Mouse (Mus musculus) heart, postnatal 36 days (tissue): ENCODE measurements around the gene Tax1bp3. TPM values are rescaled to one million over a fixed set of nuclear protein-coding genes. Genes with fewer than 3 reads are reported as not detected.

Experiments
- DNase-seq, 2 experiments: peaks; one replicate each; pipeline ENCODE4 v3.0.0; 2021 to 2022
- intact Hi-C: fragments of 180-260 bp; cut with DNase I; formaldehyde crosslinking; loops from one replicate; pipeline ENCODE4 v1.15.1; 2025
- total RNA-seq, 2 experiments: library from RNA; stranded (reverse); gene quantifications; 2 replicates each; pipeline ENCODE4 v1.2.3; 2021

Tax1bp3 gene
- total RNA-seq, 2 experiments from 2014 or later: 47.1 to 48.1 TPM

- intact Hi-C loops: no loop called here
- DNase-seq: no peak
Observed at GRCm38 (mm10) chr11:73220651-73221050, 43.8 kb downstream of the Tax1bp3 start.

GRCm38 (mm10) chr11:73222846-73223245, 46.0 kb downstream of the Tax1bp3 start:
- DNase-seq: no peak
- intact Hi-C loops: no loop called here

GRCm38 (mm10) chr11:73223966-73224365, 47.1 kb downstream of the Tax1bp3 start:
- DNase-seq: peak in 1 of 2 experiments; percentile 34
- intact Hi-C loops: no loop called here

GRCm38 (mm10) chr11:73225856-73226255, 49.0 kb downstream of the Tax1bp3 start:
- intact Hi-C loops: no loop called here
- no peak for DNase-seq

GRCm38 (mm10) chr11:73228881-73229280, 52.0 kb downstream of the Tax1bp3 start:
- DNase-seq: no peak
- intact Hi-C loops: no loop called here

GRCm38 (mm10) chr11:73230081-73230480, 53.2 kb downstream of the Tax1bp3 start:
- intact Hi-C loops: no loop called here
- no peak for DNase-seq

- intact Hi-C loops: no loop called here
- DNase-seq: no peak
Observed at GRCm38 (mm10) chr11:73232513-73232912, 55.6 kb downstream of the Tax1bp3 start.

Other genes starting within 250 kb of the Tax1bp3 start
- gene Atp2a3, start 215.9 kb upstream of the Tax1bp3 start, total RNA-seq: 10 to 100 TPM; 11.1 to 11.9 TPM
- gene P2rx1, start 178.0 kb upstream of the Tax1bp3 start, total RNA-seq: under 1 TPM; 0.33 to 0.38 TPM
- gene Camkk1, start 158.1 kb upstream of the Tax1bp3 start, total RNA-seq: under 1 TPM; 0.84 to 1.00 TPM
- 1 to 10 TPM; 5.8 to 6.3 TPM for gene Ncbp3, start 129.3 kb upstream of the Tax1bp3 start, total RNA-seq
- gene Itgae, start 86.5 kb upstream of the Tax1bp3 start, total RNA-seq: under 1 TPM in 1 of 2 experiments, not detected in 1; 0.14 TPM
- under 1 TPM; 0.22 to 0.28 TPM for gene Haspin, start 38.8 kb upstream of the Tax1bp3 start, total RNA-seq
- gene P2rx5, start 16.7 kb upstream of the Tax1bp3 start, total RNA-seq: 10 to 100 TPM; 13.1 to 17.9 TPM
- 10 to 100 TPM; 82.2 to 94.1 TPM for gene Emc6, start within 50 bp of the Tax1bp3 start, total RNA-seq
- 10 to 100 TPM in 1 of 2 experiments, 1 to 10 TPM in 1; 8.3 to 13.3 TPM for gene Ctns, start 22.0 kb downstream of the Tax1bp3 start, total RNA-seq
- gene Shpk, start 22.4 kb downstream of the Tax1bp3 start, total RNA-seq: 1 to 10 TPM; 1.3 to 1.7 TPM
- gene Trpv1, start 57.2 kb downstream of the Tax1bp3 start, total RNA-seq: not detected
- under 1 TPM in 1 of 2 experiments, not detected in 1; 0.05 TPM for gene Trpv3, start 90.3 kb downstream of the Tax1bp3 start, total RNA-seq
- gene Aspa, start 152.5 kb downstream of the Tax1bp3 start, total RNA-seq: 1 to 10 TPM; 1.2 to 1.3 TPM
- gene Gm49340, start 152.7 kb downstream of the Tax1bp3 start, total RNA-seq: not detected
- gene Spata22, start 152.7 kb downstream of the Tax1bp3 start, total RNA-seq: not detected
- not detected for gene Olfr20, start 173.7 kb downstream of the Tax1bp3 start, total RNA-seq
- gene Olfr376, start 194.2 kb downstream of the Tax1bp3 start, total RNA-seq: not detected
- not detected for gene Olfr1, start 222.5 kb downstream of the Tax1bp3 start, total RNA-seq